Mouse (Mus musculus) hindbrain, embryonic 11.5 days (tissue): Measurements from ENCODE around the gene Rhox1. TPM values are rescaled to one million over a fixed set of nuclear protein-coding genes. Genes with fewer than 3 reads are reported as not detected.
A peak's percentile ranks its signal among the peaks of the same experiment; 100 is the strongest.
"Not testable (repeated sequence)": the region's sequence is repeated elsewhere in the genome, so short reads cannot be mapped to it uniquely, and the experiment has no call there.

ENCODE experiments used
- ATAC-seq: fragments of 200-750 bp; cut with Nextera tagmentation; 2 replicates; pipeline ENCODE4 v1.8.0; 2017; ENCODE audit warnings: mild to moderate bottlenecking, moderate TSS enrichment, moderate library complexity; ENCODE audit not compliant: low FRiP score
- DNase-seq: peaks from one replicate; pipeline ENCODE4 v3.0.0-alpha.2; 2015; ENCODE audit warnings: low spot score
- H3K27ac ChIP-seq: fragments of 300-500 bp; sonication (generic); 2 replicates; pipeline ENCODE4 v1.5.1; 2014; ENCODE audit warnings: mild to moderate bottlenecking, low read depth, low read length
- H3K27me3 ChIP-seq: fragments of 300-500 bp; sonication (generic); 2 replicates; pipeline ENCODE4 v1.6.1; 2014; ENCODE audit warnings: mild to moderate bottlenecking, low read length, moderate library complexity, mixed read lengths; ENCODE audit not compliant: control insufficient read depth, insufficient read depth
- H3K36me3 ChIP-seq: fragments of 300-500 bp; sonication (generic); 2 replicates; pipeline ENCODE4 v1.6.1; 2014; ENCODE audit warnings: mild to moderate bottlenecking, low read length, moderate library complexity, mixed read lengths; ENCODE audit not compliant: control insufficient read depth, insufficient read depth
- H3K4me1 ChIP-seq: fragments of 300-500 bp; sonication (generic); replicated peaks from 2 replicates; pipeline ENCODE4 v1.6.1; 2014; ENCODE audit warnings: low read length, mixed read lengths; ENCODE audit not compliant: control insufficient read depth, insufficient read depth
- H3K4me2 ChIP-seq: fragments of 300-500 bp; sonication (generic); replicated peaks from 2 replicates; pipeline ENCODE4 v1.6.1; 2014; ENCODE audit warnings: mild to moderate bottlenecking, low read depth, low read length
- H3K4me3 ChIP-seq: fragments of 300-500 bp; sonication (generic); 2 replicates; pipeline ENCODE4 v1.5.1; 2014; ENCODE audit warnings: low read depth, low read length
- H3K9ac ChIP-seq: fragments of 300-500 bp; sonication (generic); 2 replicates; pipeline ENCODE4 v1.6.1; 2014; ENCODE audit warnings: low read depth, low read length
- H3K9me3 ChIP-seq: fragments of 300-500 bp; sonication (generic); 2 replicates; pipeline ENCODE4 v1.6.1; 2016; ENCODE audit warnings: low read length; ENCODE audit not compliant: control insufficient read depth
- WGBS: fragments of 180-500 bp; shearing (Covaris S2); extraction: QIAGEN DNeasy Blood & Tissue Kit; methylation state at CpG from one replicate; pipeline ENCODE4 v1.1.7; 2014; 5-methylcytosine and 5-hydroxymethylcytosine counted together
- polyA plus RNA-seq: library from polyadenylated mRNA; unstranded; fragments of >200 nt; fragmentation: Nextera tagmentation; extraction: Ambion mirVana; gene quantifications from 2 replicates; pipeline ENCODE4 v1.2.1, GENCODE M21; 2014

Gene Rhox1
- polyA plus RNA-seq, 1 experiment from 2014 or later = not detected

DNA sequence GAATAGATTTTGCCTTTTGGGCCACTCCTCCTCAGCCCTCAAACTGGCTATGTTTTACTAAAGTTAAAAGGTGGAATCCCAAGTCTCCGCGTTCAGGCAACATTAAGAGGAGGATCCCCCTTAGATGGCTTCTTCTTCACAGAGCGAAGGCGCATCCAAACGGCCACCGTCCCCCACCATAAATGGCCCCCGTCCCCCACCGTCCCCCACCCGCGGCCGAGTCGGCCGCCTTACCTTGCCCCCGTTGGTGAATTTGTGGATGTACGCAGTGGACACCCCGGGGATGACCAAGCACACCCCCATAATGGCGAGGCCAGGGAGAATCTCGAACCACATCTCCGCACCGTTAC, 31.3 kb downstream of the Rhox1 start:
- H3K27me3 ChIP-seq = no peaks in the 10 kb centered on the region
- no peaks in the 10 kb centered on the region for H3K36me3 ChIP-seq
- peak overlapping the region; percentile 49 for H3K4me3 ChIP-seq
- H3K4me2 ChIP-seq = peak overlapping the region; percentile 52
- ATAC-seq = no peak
- H3K4me1 ChIP-seq = no peaks in the 10 kb centered on the region
- H3K27ac ChIP-seq = no peak overlapping the region
- no peaks in the 10 kb centered on the region for H3K9me3 ChIP-seq
- peak overlapping the region; percentile 28 for H3K9ac ChIP-seq
- WGBS = 13% methylated on average over 15 of the region's 20 CpGs
- no peak for DNase-seq

DNA sequence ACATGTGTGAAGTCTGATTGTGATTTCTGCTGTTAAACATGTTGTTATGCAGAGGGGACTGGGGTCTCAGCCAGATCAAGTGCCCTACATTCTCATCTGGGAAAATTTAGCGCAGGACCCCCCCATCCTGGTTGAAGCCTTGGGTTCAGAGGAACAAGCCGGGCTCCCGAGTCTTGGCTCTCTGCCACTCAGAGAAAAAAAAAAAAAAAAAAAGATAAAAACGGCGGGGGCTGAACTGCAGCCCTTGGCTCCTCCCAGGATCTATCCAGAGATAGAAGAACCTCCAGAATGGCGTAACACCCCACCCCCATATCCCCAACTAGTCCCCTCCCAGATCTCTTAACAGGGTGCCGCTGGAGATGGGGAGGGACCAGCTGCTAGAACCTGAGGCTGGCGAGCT, 37.7 kb downstream of the Rhox1 start:
- not testable (repeated sequence) for H3K4me2 ChIP-seq, H3K9me3 ChIP-seq, H3K9ac ChIP-seq, H3K4me1 ChIP-seq, H3K36me3 ChIP-seq, H3K27ac ChIP-seq, ATAC-seq, H3K4me3 ChIP-seq, DNase-seq, H3K27me3 ChIP-seq
- 78% methylated on average over 8 of the region's 8 CpGs for WGBS

DNA sequence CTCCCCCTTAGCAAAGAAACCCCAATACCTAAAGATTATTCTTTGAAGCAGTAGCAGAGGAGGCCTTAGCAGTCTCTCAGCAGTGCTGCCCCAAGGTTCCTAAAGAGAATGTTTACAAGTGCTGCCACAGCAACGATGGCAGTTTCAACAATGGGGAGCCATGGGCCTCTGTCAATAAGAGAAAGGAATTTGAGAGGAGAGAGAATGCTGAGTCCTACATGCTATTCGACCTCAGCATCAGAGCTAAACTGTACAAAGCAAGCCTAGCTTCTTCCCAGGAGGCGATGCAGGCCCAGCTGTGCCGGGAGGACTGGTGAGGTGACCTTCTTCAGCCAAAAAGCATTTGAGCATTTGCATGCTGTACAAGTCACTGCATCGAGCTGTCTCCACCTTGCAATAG, 53.3 kb downstream of the Rhox1 start, which contains the start of gene Akap14:
Gene Akap14, minus strand, starts transcription at position 101 of the 400 bp plus-strand sequence.
- Histone ChIP-seq H3K4me3 (no peak within 1 kb of the TSS), H3K4me1 (no peaks in the 10 kb centered on the region), H3K36me3 (no peaks in the 10 kb centered on the region), H3K9ac (no peak within 1 kb of the TSS), H3K27ac (no peak within 1 kb of the TSS), H3K27me3 (no peaks in the 10 kb centered on the region), H3K9me3 (no peaks in the 10 kb centered on the region), H3K4me2 (no peak within 1 kb of the TSS)
- ATAC-seq (no peak), DNase-seq (peak; percentile 1)
- WGBS = 39% methylated on average over 5 of the region's 5 CpGs

DNA sequence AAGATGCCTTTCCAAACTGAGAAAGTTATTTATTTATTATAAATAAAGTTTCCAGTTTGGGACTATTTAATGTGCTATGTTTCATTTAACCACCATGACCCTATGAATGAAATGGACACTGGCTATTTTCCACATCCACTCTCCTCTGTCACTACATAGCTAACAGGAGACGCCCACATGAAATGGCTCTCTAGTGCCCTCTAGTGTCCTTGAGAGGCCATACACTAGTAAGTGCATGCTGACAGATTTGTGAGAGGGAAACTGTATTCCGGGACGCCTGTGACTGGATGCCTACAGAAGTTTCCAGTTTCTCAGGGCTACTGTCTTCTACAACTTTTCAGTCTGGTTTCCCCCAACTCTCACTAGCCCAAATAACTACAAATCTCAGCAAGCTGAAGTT, 55.0 kb downstream of the Rhox1 start:
- Histone ChIP-seq H3K4me2 (no peak overlapping the region), H3K9ac (no peak overlapping the region), H3K9me3 (no peaks in the 10 kb centered on the region), H3K4me1 (no peaks in the 10 kb centered on the region), H3K27ac (no peak overlapping the region), H3K27me3 (no peaks in the 10 kb centered on the region), H3K36me3 (no peaks in the 10 kb centered on the region), H3K4me3 (no peak overlapping the region)
- WGBS = 29% methylated on average over 3 of the region's 3 CpGs
- DNase-seq (peak; percentile 64), ATAC-seq (no peak)

Other genes starting within 250 kb of the Rhox1 start
- gene Sept6, start 230.5 kb downstream of the Rhox1 start, polyA plus RNA-seq = 57.5 and 62.8 TPM in 2 replicates
- not detected in 2 replicates for gene Sowahd, start 173.4 kb downstream of the Rhox1 start, polyA plus RNA-seq
- 414 and 431 TPM in 2 replicates for gene Rpl39, start 136.9 kb downstream of the Rhox1 start, polyA plus RNA-seq
- 19.0 and 27.6 TPM in 2 replicates for gene Upf3b, start 111.9 kb downstream of the Rhox1 start, polyA plus RNA-seq
- 22.3 and 25.9 TPM in 2 replicates for gene Nkap, start 95.5 kb downstream of the Rhox1 start, polyA plus RNA-seq
- 0.50 and 0.57 TPM in 2 replicates for gene Akap14, start 53.4 kb downstream of the Rhox1 start, polyA plus RNA-seq
- gene Ndufa1, start 31.1 kb downstream of the Rhox1 start, polyA plus RNA-seq = 443 and 479 TPM in 2 replicates
- gene Rnf113a1, start 31.0 kb downstream of the Rhox1 start, polyA plus RNA-seq = 16.1 and 18.5 TPM in 2 replicates
- gene Gm9, start 11.2 kb downstream of the Rhox1 start, polyA plus RNA-seq = not detected in 2 replicates
- 0.26 and 0.29 TPM in 2 replicates for gene Rhox2a, start 22.7 kb upstream of the Rhox1 start, polyA plus RNA-seq
- not detected in 2 replicates for gene Rhox3a, start 27.7 kb upstream of the Rhox1 start, polyA plus RNA-seq
- gene Rhox4a, start 43.1 kb upstream of the Rhox1 start, polyA plus RNA-seq = not detected in 2 replicates
- gene Rhox3a2, start 157.8 kb upstream of the Rhox1 start, polyA plus RNA-seq = not detected in 2 replicates
- gene Rhox4a2, start 168.6 kb upstream of the Rhox1 start, polyA plus RNA-seq = 4.2 TPM in 2 replicates
- 0.85 TPM in 1 of 2 replicates, not detected in the other for gene Rhox2b, start 189.8 kb upstream of the Rhox1 start, polyA plus RNA-seq
- gene Rhox4b, start 210.2 kb upstream of the Rhox1 start, polyA plus RNA-seq = 0.91 and 1.5 TPM in 2 replicates
- gene Rhox2c, start 231.4 kb upstream of the Rhox1 start, polyA plus RNA-seq = 2.4 and 4.1 TPM in 2 replicates
- gene Rhox3c, start 236.3 kb upstream of the Rhox1 start, polyA plus RNA-seq = not detected in 2 replicates